Mouse (Mus musculus): ENCODE results near the gene Pcyt2. TPM values are rescaled to one million over a fixed set of nuclear protein-coding genes. Genes with fewer than 3 reads are reported as not detected.
A peak's percentile ranks its signal among the peaks of the same experiment; 100 is the strongest.

Gene Pcyt2
- total and polyA plus RNA-seq, 3 experiments, result 86.7 to 87.3 TPM; not detected in 1

GRCm38 (mm10) chr11:120632559-120633519 is 15.1 kb upstream of the Pcyt2 start (continued):
- TF ChIP-seq USF2 (IDR thresholded peaks at IDR 0.05; ENCODE audit: borderline replicate concordance in 1 of 2, insufficient read depth in 1 of 2, low read depth in 1 of 2, low read length in 2 of 2), result no peak
- no peak for TF ChIP-seq POLR2AphosphoS5 (IDR thresholded peaks at IDR 0.05; ENCODE audit: borderline replicate concordance, low read depth, low read length)
- peak; percentile 70; the same call in 1 of the 2 replicates for TF ChIP-seq POLR2AphosphoS2 (IDR thresholded peaks at IDR 0.05; ENCODE audit: low read length)
- peak; percentile 93 for TF ChIP-seq MAFK (IDR thresholded peaks at IDR 0.05; ENCODE audit: borderline replicate concordance, low read depth, low read length)
- TF ChIP-seq CTCF (IDR thresholded peaks at IDR 0.05 in 2 of 3, conservative IDR thresholded peaks at IDR 0.05 in 1 of 3; ENCODE audit: control insufficient read depth in 1 of 3, insufficient read depth in 1 of 3, low read depth in 2 of 3, low read length in 3 of 3, poor library complexity in 1 of 3, severe bottlenecking in 1 of 3), result peak in 2 of 3 experiments; percentile 4 to 26; a peak in 3 of 6 replicates

GRCm38 (mm10) chr11:120631726-120632448 is 14.2 kb upstream of the Pcyt2 start:
- Histone ChIP-seq H3K4me1 (ENCODE audit: control insufficient read depth in 1 of 2, insufficient read depth in 2 of 2, low read length in 2 of 2) (peaks cover 26 to 48% of the 10 kb centered on the region in 2 experiments), H3K27me3 (ENCODE audit: control insufficient read depth in 1 of 2, insufficient read depth in 2 of 2, low read length in 2 of 2) (no peaks in the 10 kb centered on the region)
- TF ChIP-seq CHD1 (IDR thresholded peaks at IDR 0.05; ENCODE audit: low read depth, low read length) (no peak), ZMIZ1 (IDR thresholded peaks at IDR 0.05; ENCODE audit: low read depth, low read length) (no peak), UBTF (IDR thresholded peaks at IDR 0.05; ENCODE audit: borderline replicate concordance, insufficient read depth, low read depth, low read length) (no peak), MAZ (IDR thresholded peaks at IDR 0.05; ENCODE audit: low read depth, low read length) (no peak), GABPA (IDR thresholded peaks at IDR 0.05; ENCODE audit: low read depth, low read length) (no peak), NELFE (IDR thresholded peaks at IDR 0.05; ENCODE audit: low read depth, low read length) (no peak), BHLHE40 (IDR thresholded peaks at IDR 0.05; ENCODE audit: borderline replicate concordance, low read depth, low read length) (no peak), MXI1 (IDR thresholded peaks at IDR 0.05; ENCODE audit: low read depth, low read length) (no peak)

More at GRCm38 (mm10) chr11:120631726-120632448, 14.2 kb upstream of the Pcyt2 start:
- Histone ChIP-seq H3K79me2 (ENCODE audit: control insufficient read depth, insufficient read depth, low read length, poor library complexity) (peaks cover 57% of the 10 kb centered on the region), H3K36me3 (ENCODE audit: control insufficient read depth in 1 of 2, insufficient read depth in 2 of 2, low read length in 2 of 2) (peaks cover 3 to 39% of the 10 kb centered on the region in 2 experiments; a peak in 3 of 4 replicates), H3K9ac (ENCODE audit: control insufficient read depth, low read depth, low read length, poor library complexity, severe bottlenecking) (peak overlapping the region; percentile 98), H3K9me3 (replicated peaks; ENCODE audit: insufficient read depth, low read length) (no peaks in the 10 kb centered on the region), H3K27ac (ENCODE audit: control insufficient read depth, low read depth, low read length) (peak overlapping the region; percentile 78), H3K4me3 (ENCODE audit: control insufficient read depth in 1 of 2, insufficient read depth in 1 of 2, low read depth in 2 of 2, low read length in 2 of 2) (peak overlapping the region; percentile 79 to 87)
- peak; percentile 63 for DNase-seq (ENCODE audit: low read depth, low spot score)

Measured in MEL (cell line).